Mouse (Mus musculus): ENCODE measurements at regions not wholly inside any gene's neighbourhood (a gene's known extent, or its start where the extent isn't known, plus 50 kb on each side); places are given as distances from the start of the nearest gene placed in this dataset.

DNA sequence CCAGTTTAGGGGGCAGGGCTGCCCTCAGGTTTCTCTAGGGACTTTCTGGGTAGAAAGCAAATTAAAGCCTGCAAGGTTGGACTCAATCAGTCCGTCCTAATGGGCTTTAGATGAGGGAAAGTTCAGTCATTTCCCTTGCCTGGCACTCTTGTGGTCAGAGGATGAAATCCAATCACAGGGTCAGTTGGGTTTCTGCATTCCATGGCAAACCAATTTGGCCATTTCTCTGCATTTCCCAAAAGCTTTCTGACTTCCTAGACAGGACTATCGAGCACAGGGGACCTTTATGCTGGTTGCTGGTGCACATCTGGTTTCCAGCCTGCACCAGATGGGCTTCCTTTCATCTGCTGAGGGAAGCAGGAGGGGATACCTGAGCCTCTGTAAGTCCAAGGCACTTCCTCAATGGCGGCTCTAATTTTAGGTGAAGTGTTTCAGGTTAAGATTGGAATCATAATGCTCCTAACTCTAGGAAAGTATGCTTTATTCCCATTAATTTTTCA lies 102.6 kb downstream of the Cyp26a1 start:
- TF ChIP-seq CTCF (IDR thresholded peaks at IDR 0.05; ENCODE audit: low read depth, low read length) (no peak), GATA1 (IDR thresholded peaks at IDR 0.05; ENCODE audit: borderline replicate concordance, low read length) (no peak)

All from G1E (cell line).